Mouse (Mus musculus) limb, embryonic 11.5 days (tissue): ENCODE data around the gene Dgcr2. TPM values are rescaled to one million over a fixed set of nuclear protein-coding genes. Genes with fewer than 3 reads are reported as not detected.
A peak's percentile ranks its signal among the peaks of the same experiment; 100 is the strongest.

Experiments used
- ATAC-seq: fragments of 200-750 bp; cut with Nextera tagmentation; 2 replicates; pipeline ENCODE4 v1.8.0; 2017; ENCODE audit warnings: low read depth; ENCODE audit not compliant: insufficient number of reproducible peaks, low FRiP score, low TSS enrichment
- DNase-seq: peaks from one replicate; pipeline ENCODE4 v3.0.0-alpha.2; 2015; ENCODE audit warnings: low spot score
- H3K27ac ChIP-seq: fragments of 300-500 bp; sonication (generic); replicated peaks from 2 replicates; pipeline ENCODE4 v1.5.1; 2014; ENCODE audit warnings: low read depth, mild to moderate bottlenecking, low read length
- H3K27me3 ChIP-seq: fragments of 300-500 bp; sonication (generic); 2 replicates; pipeline ENCODE4 v1.6.1; 2014; ENCODE audit warnings: mild to moderate bottlenecking, low read length, mixed read lengths; ENCODE audit not compliant: control insufficient read depth, insufficient read depth
- H3K36me3 ChIP-seq: fragments of 300-500 bp; sonication (generic); 2 replicates; pipeline ENCODE4 v1.6.1; 2014; ENCODE audit warnings: mild to moderate bottlenecking, low read length, moderate library complexity, mixed read lengths; ENCODE audit not compliant: control insufficient read depth, insufficient read depth
- H3K4me1 ChIP-seq: fragments of 300-500 bp; sonication (generic); 2 replicates; pipeline ENCODE4 v1.6.1; 2014; ENCODE audit warnings: low read length, mixed read lengths; ENCODE audit not compliant: control insufficient read depth, insufficient read depth
- H3K4me2 ChIP-seq: fragments of 300-500 bp; sonication (generic); 2 replicates; pipeline ENCODE4 v1.6.1; 2014; ENCODE audit warnings: low read depth, mild to moderate bottlenecking, moderate library complexity; ENCODE audit not compliant: severe bottlenecking
- H3K4me3 ChIP-seq: fragments of 300-500 bp; sonication (generic); 2 replicates; pipeline ENCODE4 v1.5.1; 2014; ENCODE audit warnings: low read depth, low read length
- H3K9ac ChIP-seq: fragments of 300-500 bp; sonication (generic); 2 replicates; pipeline ENCODE4 v1.6.1; 2014; ENCODE audit warnings: mild to moderate bottlenecking, low read length
- H3K9me3 ChIP-seq: fragments of 300-500 bp; sonication (generic); 2 replicates; pipeline ENCODE4 v1.6.1; 2016; ENCODE audit warnings: low read length; ENCODE audit not compliant: control insufficient read depth
- WGBS: fragments of 180-500 bp; shearing (Covaris S2); extraction: QIAGEN DNeasy Blood & Tissue Kit; methylation state at CpG from one replicate; pipeline ENCODE4 v1.1.7; 2014; 5-methylcytosine and 5-hydroxymethylcytosine counted together
- polyA plus RNA-seq: library from polyadenylated mRNA; unstranded; fragments of >200 nt; fragmentation: Nextera tagmentation; extraction: Ambion mirVana; gene quantifications from 2 replicates; pipeline ENCODE4 v1.2.1, GENCODE M21; 2014

The Dgcr2 gene
- polyA plus RNA-seq, 1 experiment from 2014 or later, result 92.5 TPM

DNA sequence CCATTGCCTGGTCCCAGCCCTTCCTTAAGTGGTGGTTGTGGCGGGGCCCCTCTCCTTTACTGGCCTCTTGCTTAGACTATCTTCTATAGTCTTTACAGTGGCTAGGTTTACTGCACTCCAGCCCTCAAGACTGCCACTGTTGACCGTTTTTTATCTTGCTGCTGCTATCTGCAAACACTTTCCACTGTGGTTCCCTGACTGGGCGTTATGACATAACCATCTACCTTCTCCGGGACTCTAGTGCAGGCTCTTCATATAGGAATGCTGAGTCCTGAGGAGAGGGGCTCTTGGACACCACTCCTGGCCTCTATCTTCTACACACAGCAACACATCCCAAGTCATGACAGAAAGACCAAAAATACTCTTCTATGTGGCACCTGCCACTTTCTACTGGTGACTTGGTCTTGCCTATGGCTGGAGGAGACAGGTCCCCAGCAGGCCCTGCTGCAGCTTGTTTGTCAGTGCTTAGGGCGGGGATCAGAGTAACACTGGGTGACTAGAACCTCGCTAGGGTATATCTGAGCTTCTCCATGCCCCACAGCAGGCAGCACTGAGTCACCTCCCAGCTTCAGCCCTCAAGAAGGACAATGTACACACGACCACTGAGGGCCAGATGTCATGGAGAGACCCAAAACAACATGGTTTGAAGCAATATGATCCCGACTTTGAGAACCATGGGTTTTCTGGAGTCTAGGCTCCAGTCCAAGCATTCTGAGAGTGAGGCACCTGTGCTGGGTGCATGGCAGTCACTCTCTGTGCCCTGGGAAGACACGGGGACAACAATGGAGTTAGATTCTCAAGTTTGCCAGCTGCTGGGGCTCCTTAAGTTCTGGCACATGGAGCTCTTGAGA lies 35.5 kb upstream of the Dgcr2 start:
- WGBS, result 72% methylated on average over 9 of the region's 9 CpGs
- Histone ChIP-seq H3K4me1 (no peaks in the 10 kb centered on the region), H3K4me2 (no peak overlapping the region), H3K27me3 (no peaks in the 10 kb centered on the region), H3K27ac (no peak overlapping the region), H3K36me3 (no peaks in the 10 kb centered on the region), H3K9me3 (no peaks in the 10 kb centered on the region), H3K9ac (no peak overlapping the region), H3K4me3 (no peak overlapping the region)
- DNase-seq (no peak), ATAC-seq (no peak)

DNA sequence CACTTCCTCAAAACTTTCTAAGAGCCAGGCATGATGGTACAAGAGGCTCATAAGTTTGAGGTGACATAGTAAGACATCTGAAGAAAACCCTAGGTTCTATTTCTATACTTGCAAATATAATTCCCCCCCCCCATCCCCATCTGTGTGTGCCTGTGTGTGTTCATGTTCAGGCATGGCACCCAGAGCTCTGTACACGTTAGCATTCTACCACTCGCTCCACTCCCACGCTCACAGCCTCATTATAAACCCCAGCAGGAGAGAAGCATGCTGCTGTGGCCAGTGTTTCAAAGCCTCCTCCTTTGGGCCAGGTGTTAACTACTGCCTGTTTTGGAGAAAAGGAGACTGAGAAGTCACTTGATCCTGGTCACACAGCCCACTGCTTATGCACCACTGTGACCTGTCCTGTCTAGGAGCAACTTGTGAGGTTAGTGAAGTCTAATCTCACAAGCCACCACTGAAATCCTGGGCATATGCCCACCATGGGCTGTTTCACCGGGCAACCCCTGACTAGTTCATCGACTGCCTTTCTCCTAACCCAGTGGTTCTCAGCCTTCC lies 33.6 kb upstream of the Dgcr2 start:
- no peak for ATAC-seq
- H3K9me3 ChIP-seq, result no peaks in the 10 kb centered on the region
- WGBS, result 71% methylated on average over 5 of the region's 5 CpGs
- no peak overlapping the region for H3K27ac ChIP-seq
- H3K4me3 ChIP-seq, result no peak overlapping the region
- H3K9ac ChIP-seq, result no peak overlapping the region
- no peaks in the 10 kb centered on the region for H3K36me3 ChIP-seq
- H3K27me3 ChIP-seq, result no peaks in the 10 kb centered on the region
- H3K4me1 ChIP-seq, result peaks cover 4% of the 10 kb centered on the region
- H3K4me2 ChIP-seq, result no peak overlapping the region
- DNase-seq, result no peak

DNA sequence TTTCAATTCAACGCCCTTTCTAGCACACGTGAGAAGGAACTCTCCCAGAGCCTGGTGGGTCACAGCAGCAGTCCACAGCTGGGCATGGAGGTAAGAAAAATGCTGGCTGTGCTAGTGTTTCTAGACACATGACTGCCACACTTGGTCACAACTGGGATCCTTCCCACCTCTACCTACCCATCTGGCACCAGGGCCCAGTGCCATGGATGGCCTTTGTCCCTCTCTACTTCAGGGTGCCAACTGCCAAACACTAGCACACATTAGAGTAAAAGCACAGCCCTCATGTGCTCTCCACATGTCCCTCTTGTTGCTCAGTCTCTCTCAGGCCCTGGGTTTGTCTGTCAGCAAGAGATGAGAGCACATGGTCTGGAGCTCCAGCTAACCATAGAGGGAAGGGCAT lies 31.3 kb upstream of the Dgcr2 start:
- Histone ChIP-seq H3K4me2 (no peak overlapping the region), H3K9me3 (no peaks in the 10 kb centered on the region), H3K9ac (no peak overlapping the region), H3K4me3 (no peak overlapping the region), H3K27ac (no peak overlapping the region), H3K4me1 (peaks cover 7% of the 10 kb centered on the region), H3K27me3 (no peaks in the 10 kb centered on the region), H3K36me3 (peaks cover 2% of the 10 kb centered on the region; the same call in 1 of the 2 replicates)
- no peak for DNase-seq
- WGBS, result 74% methylated on average over 2 of the region's 2 CpGs
- ATAC-seq, result no peak

DNA sequence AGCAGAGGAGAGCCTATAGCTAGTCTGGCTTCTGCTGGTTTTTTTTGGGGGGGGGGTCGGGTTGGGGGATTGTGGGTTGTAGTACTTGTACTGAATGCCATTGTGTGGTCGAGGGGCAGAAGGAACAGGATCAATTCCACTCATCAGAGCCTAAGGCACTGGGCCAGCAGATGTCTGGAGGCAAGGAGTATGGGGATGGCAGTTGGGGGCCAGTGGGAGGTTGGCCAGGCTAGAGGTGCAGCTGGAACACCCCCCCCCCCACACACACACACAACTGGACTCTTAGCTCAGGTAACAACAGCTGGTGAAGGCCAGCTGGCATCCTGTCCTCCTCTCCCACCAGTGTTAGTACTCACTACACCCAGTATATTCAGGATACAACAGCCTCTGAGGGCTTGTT lies 30.8 kb upstream of the Dgcr2 start:
- Histone ChIP-seq H3K27ac (no peak overlapping the region), H3K9me3 (no peaks in the 10 kb centered on the region), H3K4me3 (no peak overlapping the region), H3K4me2 (peak overlapping the region; percentile 95; the same call in 1 of the 2 replicates), H3K36me3 (peaks cover 2% of the 10 kb centered on the region; the same call in 1 of the 2 replicates), H3K27me3 (no peaks in the 10 kb centered on the region), H3K9ac (0 out of 2 replicates have a peak overlapping the region, but pooled peaks have one; percentile 17), H3K4me1 (peaks cover 7% of the 10 kb centered on the region)
- DNase-seq (no peak), ATAC-seq (0 out of 2 replicates have a peak, but pooled peaks have one; percentile 14)
- WGBS, result 28% methylated on average over 2 of the region's 2 CpGs

DNA sequence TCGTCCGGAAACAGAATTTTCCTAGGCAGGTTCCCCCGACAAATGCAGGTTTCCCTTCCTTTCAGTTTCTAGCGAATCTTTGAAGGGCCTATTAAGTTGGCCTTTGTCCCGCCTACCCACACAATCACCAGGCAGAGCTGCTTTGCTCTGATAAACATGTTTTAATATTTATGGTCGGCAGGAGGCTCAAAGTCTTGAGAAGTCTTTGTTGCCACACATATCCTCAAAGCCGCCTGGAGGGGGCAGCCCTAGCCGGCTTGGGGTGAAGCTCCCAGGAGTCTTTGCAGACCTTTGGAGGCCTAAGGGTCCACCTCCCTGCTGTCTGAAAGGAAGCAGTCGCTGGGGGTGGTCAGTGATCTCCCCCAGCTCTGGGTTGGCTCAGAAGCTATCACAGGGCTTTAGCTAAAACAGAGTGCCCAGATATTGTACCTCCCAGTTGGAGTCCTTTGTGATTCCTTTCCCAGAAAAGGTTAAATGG lies 30.3 kb upstream of the Dgcr2 start:
- no peaks in the 10 kb centered on the region for H3K27me3 ChIP-seq
- peak overlapping the region; percentile 95 for H3K4me2 ChIP-seq
- peak; percentile 83 for DNase-seq
- peaks cover 2% of the 10 kb centered on the region; the same call in 1 of the 2 replicates for H3K36me3 ChIP-seq
- H3K27ac ChIP-seq, result peak overlapping the region; percentile 62; the same call in 1 of the 2 replicates
- H3K4me3 ChIP-seq, result peak overlapping the region; percentile 85
- peak overlapping the region; percentile 70 for H3K9ac ChIP-seq
- H3K9me3 ChIP-seq, result no peaks in the 10 kb centered on the region
- WGBS, result under 1% methylated on average over 9 of the region's 9 CpGs
- ATAC-seq, result peak; percentile 49
- H3K4me1 ChIP-seq, result peaks cover 7% of the 10 kb centered on the region

DNA sequence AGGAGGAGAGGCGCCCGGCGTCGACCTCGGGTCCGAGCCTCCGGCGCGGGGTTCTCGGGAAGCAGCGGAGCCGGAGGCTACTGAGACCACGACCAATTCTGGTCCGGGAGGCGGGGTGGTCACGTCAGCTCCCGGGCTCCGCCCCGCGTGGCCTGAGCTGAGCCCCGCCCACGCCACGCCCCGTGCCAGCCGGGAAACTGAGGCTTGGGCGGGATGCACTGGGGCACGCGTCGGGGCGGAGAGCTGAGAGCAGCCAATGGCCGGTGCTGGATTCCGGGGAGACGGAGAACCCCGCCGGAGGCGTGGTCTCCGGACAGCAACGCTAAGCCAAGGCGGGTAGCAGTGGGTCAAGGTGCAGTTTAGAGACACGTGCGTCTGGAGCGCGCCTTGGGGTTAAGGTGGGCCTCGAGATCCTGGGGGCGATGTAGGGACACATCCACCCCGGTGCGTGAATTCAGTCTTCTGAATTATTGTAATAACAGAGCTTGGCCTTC lies 29.8 kb upstream of the Dgcr2 start, which contains the start of gene Slc25a1:
Gene Slc25a1, minus strand, starts transcription at position 133 of the 494 bp plus-strand sequence.
- Histone ChIP-seq H3K4me3 (peak within 1 kb of the TSS; percentile 85), H3K36me3 (peaks cover 5% of the 10 kb centered on the region), H3K9ac (peak within 1 kb of the TSS; percentile 70), H3K4me1 (peaks cover 7% of the 10 kb centered on the region), H3K4me2 (peak within 1 kb of the TSS; percentile 95), H3K9me3 (no peaks in the 10 kb centered on the region), H3K27ac (peak within 1 kb of the TSS; percentile 62; the same call in 1 of the 2 replicates), H3K27me3 (no peaks in the 10 kb centered on the region)
- peak; percentile 86 for DNase-seq
- peak; percentile 61 for ATAC-seq
- WGBS, result under 1% methylated on average over 47 of the region's 47 CpGs

DNA sequence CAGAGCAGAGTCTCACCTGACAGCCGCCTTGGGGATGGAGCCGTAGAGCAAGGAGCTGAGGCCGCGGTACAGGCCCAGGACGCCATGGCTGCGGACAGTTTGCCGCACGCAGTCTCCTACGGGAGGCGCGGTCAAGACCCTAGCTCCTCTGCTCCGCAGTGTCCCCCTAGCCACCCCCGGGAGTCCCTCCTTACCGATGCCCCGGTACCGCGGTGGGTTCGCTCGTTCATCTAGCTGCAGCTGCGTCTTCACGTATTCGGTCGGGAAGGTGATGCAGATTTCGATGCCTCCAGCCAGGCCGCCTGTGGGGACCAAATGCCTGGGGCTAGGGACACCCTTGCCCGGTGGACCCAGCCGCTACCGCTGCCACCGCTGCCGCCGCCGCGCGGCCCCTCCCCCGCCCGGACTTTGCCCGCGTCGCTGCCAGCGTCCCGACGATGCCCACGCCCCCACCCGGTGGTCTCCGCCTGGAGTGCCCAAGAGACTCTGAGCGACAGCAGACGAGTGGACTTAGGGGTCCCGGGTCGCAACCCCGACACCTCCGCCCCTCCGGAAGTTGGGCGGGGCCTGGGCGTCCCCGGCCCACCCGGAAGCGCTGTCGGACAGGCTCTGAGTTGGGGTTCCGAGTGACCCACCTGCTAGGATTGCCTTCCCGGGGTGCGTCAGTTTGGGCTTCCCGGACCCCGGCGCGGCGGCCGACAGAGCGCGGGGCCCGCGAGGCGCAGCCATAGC lies 29.2 kb upstream of the Dgcr2 start:
- Histone ChIP-seq H3K9ac (peak overlapping the region; percentile 70), H3K36me3 (peaks cover 5% of the 10 kb centered on the region), H3K4me2 (peak overlapping the region; percentile 95), H3K9me3 (no peaks in the 10 kb centered on the region), H3K27ac (peak overlapping the region; percentile 62; the same call in 1 of the 2 replicates), H3K27me3 (no peaks in the 10 kb centered on the region), H3K4me3 (peak overlapping the region; percentile 85), H3K4me1 (peaks cover 12% of the 10 kb centered on the region)
- WGBS, result under 1% methylated on average over 72 of the region's 72 CpGs
- peak; percentile 64 for ATAC-seq
- peak; percentile 39 for DNase-seq

DNA sequence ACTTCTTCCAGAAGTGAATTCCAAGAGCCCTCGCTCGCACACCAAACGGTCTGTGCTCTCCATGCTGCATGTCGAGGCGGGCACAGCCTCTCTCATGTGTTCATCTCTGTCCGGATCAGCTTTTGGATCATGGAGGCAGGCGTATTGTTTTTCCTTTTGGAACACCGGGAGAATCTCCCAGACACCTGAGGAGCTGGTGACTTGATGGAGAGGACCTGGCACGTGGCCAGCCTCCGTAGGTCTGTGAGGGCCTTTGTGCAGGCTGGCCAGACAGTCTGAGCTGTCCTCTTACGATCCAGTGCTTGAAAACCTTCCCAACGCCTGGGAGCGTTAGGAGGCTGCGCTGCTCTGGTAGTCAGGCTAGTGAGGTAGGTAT lies 23.8 kb upstream of the Dgcr2 start:
- ATAC-seq (0 out of 2 replicates have a peak, but pooled peaks have one; percentile 15), DNase-seq (no peak)
- Histone ChIP-seq H3K36me3 (peaks cover 5% of the 10 kb centered on the region), H3K9ac (peak overlapping the region; percentile 86), H3K9me3 (no peaks in the 10 kb centered on the region), H3K27me3 (peaks cover 13% of the 10 kb centered on the region), H3K27ac (no peak overlapping the region), H3K4me1 (peaks cover 14% of the 10 kb centered on the region), H3K4me3 (peak overlapping the region; percentile 86), H3K4me2 (peak overlapping the region; percentile 96)
- WGBS, result under 1% methylated on average over 14 of the region's 14 CpGs
